Mouse (Mus musculus): ENCODE measurements at regions not wholly inside any gene's neighbourhood (a gene's known extent, or its start where the extent isn't known, plus 50 kb on each side); places are given as distances from the start of the nearest gene placed in this dataset.

- TF ChIP-seq CTCF (conservative IDR thresholded peaks at IDR 0.05; ENCODE audit: low read length) (no peak), NANOG (IDR thresholded peaks at IDR 0.05; ENCODE audit: borderline replicate concordance, low read length) (no peak)
Observed at GRCm38 (mm10) chr2:114848439-114848838, 193.7 kb upstream of the Dph6 start.
